Mouse (Mus musculus) embryonic facial prominence, embryonic 14.5 days (tissue): Measurements from ENCODE around the gene Atp1b1. TPM values are rescaled to one million over a fixed set of nuclear protein-coding genes. Genes with fewer than 3 reads are reported as not detected.

ENCODE experiments used
- ATAC-seq: fragments of 200-750 bp; cut with Nextera tagmentation; 2 replicates; pipeline ENCODE4 v1.8.0; 2017; ENCODE audit warnings: low read depth, moderate number of reproducible peaks, moderate TSS enrichment
- DNase-seq: peaks from one replicate; pipeline ENCODE4 v3.0.0-alpha.2; 2015; ENCODE audit warnings: low spot score
- H3K27ac ChIP-seq: fragments of 300-500 bp; sonication (generic); replicated peaks from 2 replicates; pipeline ENCODE4 v1.5.1; 2014; ENCODE audit warnings: low read depth, mild to moderate bottlenecking, low read length, moderate library complexity
- H3K27me3 ChIP-seq: fragments of 300-500 bp; sonication (generic); replicated peaks from 2 replicates; pipeline ENCODE4 v1.6.1; 2014; ENCODE audit warnings: low read length; ENCODE audit not compliant: control insufficient read depth, insufficient read depth
- H3K36me3 ChIP-seq: fragments of 300-500 bp; sonication (generic); 2 replicates; pipeline ENCODE4 v1.6.1; 2014; ENCODE audit warnings: low read length, mixed read lengths; ENCODE audit not compliant: control insufficient read depth, insufficient read depth
- H3K4me1 ChIP-seq: fragments of 300-500 bp; sonication (generic); 2 replicates; pipeline ENCODE4 v1.6.1; 2014; ENCODE audit warnings: antibody characterized with exemption, low read length; ENCODE audit not compliant: control insufficient read depth, insufficient read depth
- H3K4me2 ChIP-seq: fragments of 300-500 bp; sonication (generic); 2 replicates; pipeline ENCODE4 v1.6.1; 2014; ENCODE audit warnings: low read depth, mild to moderate bottlenecking, low read length, moderate library complexity, mixed read lengths
- H3K4me3 ChIP-seq: fragments of 300-500 bp; sonication (generic); 2 replicates; pipeline ENCODE4 v1.5.1; 2014; ENCODE audit warnings: low read depth, mild to moderate bottlenecking, low read length
- H3K9ac ChIP-seq: fragments of 300-500 bp; sonication (generic); 2 replicates; pipeline ENCODE4 v1.6.1; 2014; ENCODE audit warnings: low read depth, mild to moderate bottlenecking, low read length, moderate library complexity, mixed read lengths
- H3K9me3 ChIP-seq: fragments of 300-500 bp; sonication (generic); 2 replicates; pipeline ENCODE4 v1.6.1; 2016; ENCODE audit warnings: low read length; ENCODE audit not compliant: control insufficient read depth
- WGBS: fragments of 180-500 bp; shearing (Covaris S2); extraction: QIAGEN DNeasy Blood & Tissue Kit; methylation state at CpG from one replicate; pipeline ENCODE4 v1.1.7; 2014; 5-methylcytosine and 5-hydroxymethylcytosine counted together
- polyA plus RNA-seq: library from polyadenylated mRNA; unstranded; fragments of >200 nt; fragmentation: Nextera tagmentation; extraction: Ambion mirVana; gene quantifications from 2 replicates; pipeline ENCODE4 v1.2.1, GENCODE M21; 2014

The Atp1b1 gene
- polyA plus RNA-seq, 1 experiment from 2014 or later = 44.0 TPM

DNA sequence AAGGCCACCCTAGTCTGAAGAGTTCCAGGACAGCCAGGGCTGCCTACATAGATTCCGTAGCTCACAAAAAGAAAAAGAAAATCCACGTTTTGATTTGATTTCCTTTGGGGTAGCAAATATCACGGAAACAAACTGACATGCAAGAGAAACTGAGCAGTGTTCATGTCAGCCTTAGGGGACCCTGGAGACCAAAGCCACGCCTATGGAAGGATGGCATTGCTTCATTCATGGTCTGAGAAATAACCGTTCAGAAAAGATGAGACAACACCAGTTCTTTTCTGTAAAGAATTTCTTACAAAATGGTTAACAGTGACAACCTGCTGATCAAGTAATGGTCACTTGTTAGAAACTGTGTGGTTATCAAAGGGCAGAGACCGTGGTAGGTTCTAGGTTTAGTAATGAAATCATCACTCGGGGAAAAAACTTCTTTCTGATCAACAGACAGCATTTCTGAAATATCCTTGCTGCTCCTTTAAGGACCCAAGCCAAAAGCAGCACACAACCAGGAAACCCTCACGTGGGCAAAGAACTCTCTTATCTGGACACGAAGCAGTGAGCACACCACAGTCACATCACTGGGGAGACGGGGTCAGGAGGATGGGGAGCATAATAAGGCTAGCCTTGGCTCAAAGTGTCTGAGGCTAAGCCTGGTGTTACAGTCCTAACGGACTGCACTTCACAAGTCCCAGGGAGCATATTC lies 17.3 kb downstream of the Atp1b1 start:
- no peaks in the 10 kb centered on the region for H3K4me1 ChIP-seq
- no peaks in the 10 kb centered on the region for H3K27me3 ChIP-seq
- WGBS = 81% methylated on average over 11 of the region's 11 CpGs
- no peaks in the 10 kb centered on the region for H3K9me3 ChIP-seq
- H3K36me3 ChIP-seq = peaks cover 27% of the 10 kb centered on the region
- ATAC-seq = no peak
- no peak overlapping the region for H3K4me2 ChIP-seq
- no peak overlapping the region for H3K4me3 ChIP-seq
- no peak overlapping the region for H3K9ac ChIP-seq
- DNase-seq = no peak
- H3K27ac ChIP-seq = no peak overlapping the region

DNA sequence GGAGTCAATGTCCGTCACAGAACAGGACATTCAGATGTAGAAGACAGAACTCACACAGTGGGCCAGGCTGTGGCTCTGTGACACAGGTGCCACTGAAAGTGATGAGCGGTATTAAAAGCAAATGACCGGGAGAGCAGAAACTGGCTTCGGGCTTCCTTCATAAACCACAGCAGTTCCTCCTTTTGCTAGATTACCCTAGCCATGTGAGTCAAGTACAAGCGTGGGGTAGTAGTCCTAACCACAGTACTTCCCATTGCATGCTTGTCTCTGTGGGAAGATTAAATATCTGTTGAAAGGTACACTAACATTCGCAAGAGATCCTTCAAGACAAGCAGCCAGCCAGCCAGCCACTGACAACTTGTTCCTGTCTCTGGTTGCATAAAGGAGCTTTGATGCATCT lies 17.9 kb downstream of the Atp1b1 start:
- H3K4me2 ChIP-seq = no peak overlapping the region
- no peaks in the 10 kb centered on the region for H3K9me3 ChIP-seq
- H3K9ac ChIP-seq = no peak overlapping the region
- no peak overlapping the region for H3K4me3 ChIP-seq
- H3K4me1 ChIP-seq = no peaks in the 10 kb centered on the region
- no peak for ATAC-seq
- H3K27me3 ChIP-seq = no peaks in the 10 kb centered on the region
- H3K36me3 ChIP-seq = peaks cover 27% of the 10 kb centered on the region
- WGBS = 94% methylated on average over 6 of the region's 6 CpGs
- H3K27ac ChIP-seq = no peak overlapping the region
- DNase-seq = no peak

DNA sequence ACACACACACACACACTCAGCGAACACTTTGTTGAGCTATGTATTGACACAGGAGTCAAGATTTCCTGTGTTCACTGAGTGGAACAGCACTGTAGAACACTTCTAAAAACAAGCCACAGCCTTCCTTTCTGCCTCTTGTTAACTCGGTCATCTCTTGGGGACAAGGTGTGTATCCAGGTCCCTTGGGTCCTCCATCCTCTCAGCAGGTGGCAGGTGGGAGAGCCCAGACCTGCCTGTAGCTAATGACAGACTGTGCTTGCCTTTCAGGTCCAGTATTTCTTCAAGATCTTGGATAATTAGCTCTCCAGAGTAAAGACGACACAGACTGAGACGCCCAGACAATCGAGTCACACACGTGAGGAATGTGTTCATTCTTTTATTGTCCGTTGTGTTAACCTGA lies 21.4 kb downstream of the Atp1b1 start:
- H3K9me3 ChIP-seq = no peaks in the 10 kb centered on the region
- H3K27ac ChIP-seq = no peak overlapping the region
- H3K36me3 ChIP-seq = peaks cover 27% of the 10 kb centered on the region
- H3K27me3 ChIP-seq = no peaks in the 10 kb centered on the region
- H3K9ac ChIP-seq = no peak overlapping the region
- 88% methylated on average over 7 of the region's 7 CpGs for WGBS
- ATAC-seq = peak; percentile 88
- H3K4me3 ChIP-seq = no peak overlapping the region
- DNase-seq = peak; percentile 45
- H3K4me1 ChIP-seq = no peaks in the 10 kb centered on the region
- H3K4me2 ChIP-seq = no peak overlapping the region

DNA sequence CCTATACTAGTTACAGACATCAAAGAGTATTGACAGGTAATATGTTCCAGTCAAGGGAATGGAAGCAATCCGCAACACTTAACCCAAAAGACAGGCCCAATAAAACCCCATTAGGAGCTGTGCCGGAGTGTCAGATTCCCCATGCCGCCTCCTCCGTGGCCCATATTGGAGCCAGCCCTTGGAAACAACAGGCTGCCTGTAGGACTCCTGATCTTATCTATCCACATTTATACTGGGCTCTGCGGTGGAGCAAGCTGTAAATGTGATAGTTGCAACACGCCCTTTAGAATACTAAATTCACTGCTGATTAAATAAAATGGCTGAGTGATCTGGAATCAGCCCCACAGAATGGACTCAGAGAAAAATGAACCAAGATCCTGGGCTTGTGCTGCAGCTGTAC lies 24.1 kb downstream of the Atp1b1 start:
- no peaks in the 10 kb centered on the region for H3K9me3 ChIP-seq
- H3K4me3 ChIP-seq = no peak overlapping the region
- DNase-seq (no peak), ATAC-seq (no peak; the same call in 1 of the 2 replicates)
- no peaks in the 10 kb centered on the region for H3K27me3 ChIP-seq
- H3K36me3 ChIP-seq = peaks cover 22% of the 10 kb centered on the region
- H3K4me2 ChIP-seq = no peak overlapping the region
- no peak overlapping the region for H3K27ac ChIP-seq
- WGBS = 62% methylated on average over 6 of the region's 6 CpGs
- H3K9ac ChIP-seq = no peak overlapping the region
- no peaks in the 10 kb centered on the region for H3K4me1 ChIP-seq

DNA sequence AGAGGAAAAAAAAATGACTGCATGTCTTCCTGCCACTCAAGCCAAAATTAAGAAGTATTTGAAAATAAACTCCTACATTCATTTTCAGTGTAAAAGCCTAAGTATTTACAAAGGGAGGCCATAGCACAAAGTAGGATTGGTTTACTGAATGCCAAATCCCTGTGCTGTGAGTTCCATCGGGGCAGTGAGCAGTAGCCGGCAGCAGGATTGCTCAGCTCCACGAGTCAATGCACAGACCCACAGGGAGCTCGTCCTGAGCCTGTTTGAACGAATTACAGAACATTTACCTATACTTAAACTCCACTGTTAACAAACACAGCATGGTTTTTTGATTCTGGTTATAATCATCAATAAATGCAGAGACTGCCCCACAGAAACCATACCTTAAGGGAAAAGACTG lies 25.5 kb downstream of the Atp1b1 start:
- ATAC-seq (no peak), DNase-seq (no peak)
- H3K27me3 ChIP-seq = no peaks in the 10 kb centered on the region
- no peak overlapping the region for H3K4me2 ChIP-seq
- no peaks in the 10 kb centered on the region for H3K9me3 ChIP-seq
- no peak overlapping the region for H3K27ac ChIP-seq
- peaks cover 10% of the 10 kb centered on the region; the same call in 1 of the 2 replicates for H3K36me3 ChIP-seq
- no peak overlapping the region for H3K9ac ChIP-seq
- no peaks in the 10 kb centered on the region for H3K4me1 ChIP-seq
- WGBS = 79% methylated on average over 5 of the region's 5 CpGs
- H3K4me3 ChIP-seq = no peak overlapping the region

DNA sequence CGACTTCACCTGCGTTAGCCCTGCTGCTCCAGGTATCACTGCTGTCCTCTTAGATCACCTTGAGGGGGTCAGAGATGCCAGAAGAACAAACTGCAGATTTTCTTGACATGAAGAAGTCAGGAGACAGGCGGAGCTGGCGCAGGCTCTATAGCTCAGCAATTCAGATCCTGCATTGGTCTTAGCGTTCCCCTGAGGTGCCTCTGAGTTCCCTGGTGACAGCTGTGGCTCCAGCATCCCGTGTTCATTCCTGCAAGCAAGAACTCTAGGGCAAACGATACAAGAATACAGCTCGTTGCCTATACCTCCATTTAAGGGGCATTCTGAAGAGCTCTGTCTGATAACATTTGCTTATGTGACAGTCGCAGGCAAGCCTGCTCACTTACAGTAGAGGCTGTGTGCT lies 29.5 kb downstream of the Atp1b1 start:
- no peaks in the 10 kb centered on the region for H3K4me1 ChIP-seq
- no peak overlapping the region; the same call in 1 of the 2 replicates for H3K27ac ChIP-seq
- H3K27me3 ChIP-seq = no peaks in the 10 kb centered on the region
- peak; percentile 33 for DNase-seq
- H3K4me2 ChIP-seq = no peak overlapping the region
- peak; percentile 57; the same call in 1 of the 2 replicates for ATAC-seq
- WGBS = 84% methylated on average over 9 of the region's 9 CpGs
- H3K4me3 ChIP-seq = no peak overlapping the region
- no peak overlapping the region for H3K9ac ChIP-seq
- H3K9me3 ChIP-seq = no peaks in the 10 kb centered on the region
- H3K36me3 ChIP-seq = no peaks in the 10 kb centered on the region

- Histone ChIP-seq H3K4me1 (no peaks in the 10 kb centered on the region), H3K36me3 (no peaks in the 10 kb centered on the region), H3K4me2 (no peak overlapping the region), H3K27me3 (no peaks in the 10 kb centered on the region), H3K9me3 (no peaks in the 10 kb centered on the region), H3K9ac (no peak overlapping the region), H3K27ac (no peak overlapping the region), H3K4me3 (no peak overlapping the region)
- WGBS = 68% methylated on average over 7 of the region's 7 CpGs
- ATAC-seq (no peak), DNase-seq (no peak)
Measured at GRCm38 (mm10) chr1:164427777-164428176, 30.4 kb downstream of the Atp1b1 start.

- no peaks in the 10 kb centered on the region for H3K9me3 ChIP-seq
- H3K27me3 ChIP-seq = no peaks in the 10 kb centered on the region
- H3K36me3 ChIP-seq = no peaks in the 10 kb centered on the region
- H3K27ac ChIP-seq = no peak overlapping the region
- no peak for ATAC-seq
- no peak overlapping the region for H3K4me3 ChIP-seq
- no peak overlapping the region for H3K4me2 ChIP-seq
- no peaks in the 10 kb centered on the region for H3K4me1 ChIP-seq
- H3K9ac ChIP-seq = no peak overlapping the region
- WGBS = 78% methylated on average over 7 of the region's 7 CpGs
- DNase-seq = no peak
Measured at GRCm38 (mm10) chr1:164426227-164426626, 31.9 kb downstream of the Atp1b1 start.
